Mouse (Mus musculus) heart, adult 2 months (tissue): ENCODE data around the gene Mfsd4b3. TPM values are rescaled to one million over a fixed set of nuclear protein-coding genes. Genes with fewer than 3 reads are reported as not detected.
"Not testable (repeated sequence)": the region's sequence is repeated elsewhere in the genome, so short reads cannot be mapped to it uniquely, and the experiment has no call there.

Experiments used
- DNase-seq, 2 experiments: peaks; one replicate each; pipeline ENCODE4 v3.0.0; 2021
- H3K27ac ChIP-seq: fragments of 200-600 bp; 2 replicates; pipeline ENCODE4 v1.8.1; 2022
- H3K27me3 ChIP-seq: fragments of 200-500 bp; 2 replicates; pipeline ENCODE4 v1.6.1; 2012; ENCODE audit warnings: mild to moderate bottlenecking, low read length, inconsistent platforms, mixed read lengths; ENCODE audit not compliant: control insufficient read depth, insufficient read depth
- H3K36me3 ChIP-seq: fragments of 200-500 bp; 2 replicates; pipeline ENCODE4 v1.6.1; 2012; ENCODE audit warnings: low read length, inconsistent platforms; ENCODE audit not compliant: control insufficient read depth, insufficient read depth
- H3K4me1 ChIP-seq: fragments of 200-500 bp; 2 replicates; pipeline ENCODE4 v1.6.1; 2011; ENCODE audit warnings: low read length; ENCODE audit not compliant: control insufficient read depth, insufficient read depth
- H3K4me3 ChIP-seq: fragments of 200-600 bp; 2 replicates; pipeline ENCODE4 v1.8.1; 2022
- H3K79me2 ChIP-seq: fragments of 200-500 bp; replicated peaks from 2 replicates; pipeline ENCODE4 v1.6.1; 2012; ENCODE audit warnings: mild to moderate bottlenecking, inconsistent platforms, low read length, moderate library complexity, mixed read lengths; ENCODE audit not compliant: control insufficient read depth, insufficient read depth
- H3K9ac ChIP-seq: fragments of 200-500 bp; 2 replicates; pipeline ENCODE4 v1.6.1; 2012; ENCODE audit warnings: low read depth, mild to moderate bottlenecking, control low read depth, inconsistent platforms, low read length, mixed read lengths
- CTCF ChIP-seq: fragments of 200-600 bp; IDR thresholded peaks from 2 replicates; pipeline ENCODE4 v1.8.1; 2022; ENCODE audit warnings: antibody characterized with exemption, mild to moderate bottlenecking, moderate library complexity
- EP300 ChIP-seq: fragments of 200-500 bp; IDR thresholded peaks from 2 replicates; pipeline ENCODE4 v1.6.1; 2011; ENCODE audit warnings: low read depth, low read length, control low read depth; ENCODE audit not compliant: insufficient read depth
- POLR2A ChIP-seq: fragments of 200-500 bp; IDR thresholded peaks from 2 replicates; pipeline ENCODE4 v1.6.1; 2011; ENCODE audit warnings: mild to moderate bottlenecking, low read depth, low read length, control low read depth; ENCODE audit not compliant: insufficient read depth
- WGBS: fragments of 180-500 bp; shearing (Covaris S2); methylation state at CpG from one replicate; pipeline ENCODE4 v1.1.7; 2018; 5-methylcytosine and 5-hydroxymethylcytosine counted together
- intact Hi-C: fragments of 180-260 bp; cut with DNase I; formaldehyde crosslinking; loops from one replicate; pipeline ENCODE4 v1.15.1; 2025
- polyA plus RNA-seq: library from polyadenylated mRNA; depleted of rRNA; stranded (reverse); fragments of >200 nt; gene quantifications from 2 replicates; pipeline ENCODE4 v1.2.3, GENCODE M21; 2012
- total RNA-seq, 2 experiments: library from RNA; stranded (reverse); gene quantifications; 2 replicates each; pipeline ENCODE4 v1.2.3; 2021

Mfsd4b3 gene
- total and polyA plus RNA-seq, 3 experiments: 4.6 to 5.7 (median 5.5) TPM

DNA sequence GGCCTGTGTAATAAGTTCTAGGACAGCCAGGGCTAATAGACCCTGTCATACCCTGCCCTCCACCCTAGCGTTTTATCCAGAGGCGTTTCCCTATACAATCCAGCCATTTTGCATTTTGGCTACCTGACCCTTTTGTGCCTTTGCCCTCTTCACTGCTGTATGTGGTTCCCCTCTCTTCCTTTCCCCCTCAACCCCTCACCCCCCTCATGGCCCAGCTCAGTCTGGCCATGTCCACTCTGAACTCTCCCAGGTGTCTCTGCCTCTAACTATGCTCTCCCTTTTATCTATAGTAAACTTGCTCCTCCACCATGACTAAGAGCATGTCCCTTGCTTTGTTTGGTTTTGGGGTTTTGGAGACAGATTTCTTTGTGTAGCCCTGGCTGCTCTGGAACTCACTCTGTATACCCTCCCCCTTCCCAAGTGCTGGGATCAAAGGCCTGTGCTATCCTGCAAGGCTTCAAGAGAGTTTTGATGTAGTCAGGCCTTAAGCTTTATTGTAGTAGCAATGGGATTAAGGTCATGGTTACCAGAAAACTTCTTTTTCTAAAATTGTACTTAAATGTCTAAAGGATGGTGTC lies 10.5 kb downstream of the Mfsd4b3 start:
- H3K27me3 ChIP-seq: no peaks in the 10 kb centered on the region
- no peaks in the 10 kb centered on the region for H3K4me1 ChIP-seq
- no peak overlapping the region for H3K4me3 ChIP-seq
- H3K9ac ChIP-seq: no peak overlapping the region
- no peak for TF ChIP-seq EP300
- TF ChIP-seq POLR2A: no peak
- no peak for TF ChIP-seq CTCF
- intact Hi-C loops: no loop called here
- no peaks in the 10 kb centered on the region for H3K79me2 ChIP-seq
- WGBS: 91% methylated on average over 2 of the region's 2 CpGs
- no peak overlapping the region for H3K27ac ChIP-seq
- no peaks in the 10 kb centered on the region for H3K36me3 ChIP-seq
- DNase-seq: no peak

DNA sequence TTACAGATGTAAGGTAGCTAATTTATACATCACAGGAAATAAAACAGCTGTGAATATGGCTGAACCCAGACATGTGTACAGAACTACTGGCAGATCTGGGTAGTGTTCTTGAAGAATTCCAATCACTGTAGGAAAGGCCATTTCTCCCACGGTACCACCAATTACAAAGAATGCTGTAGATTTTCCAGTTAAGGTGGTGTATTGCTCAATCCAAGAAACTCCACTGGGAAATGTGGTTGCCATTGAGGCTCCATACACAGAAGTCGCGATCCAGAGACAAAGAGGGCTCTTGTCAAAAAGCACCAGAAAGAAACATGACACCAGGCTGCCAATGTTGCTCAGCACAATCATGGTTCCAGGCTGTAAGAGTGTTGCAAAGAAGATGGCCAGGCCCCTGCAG lies 12.8 kb downstream of the Mfsd4b3 start:
- H3K4me3 ChIP-seq, H3K27me3 ChIP-seq, H3K79me2 ChIP-seq, H3K9ac ChIP-seq, H3K36me3 ChIP-seq, H3K27ac ChIP-seq, intact Hi-C loops, DNase-seq, H3K4me1 ChIP-seq: not testable (repeated sequence)
- WGBS: 88% methylated on average over 3 of the region's 3 CpGs

DNA sequence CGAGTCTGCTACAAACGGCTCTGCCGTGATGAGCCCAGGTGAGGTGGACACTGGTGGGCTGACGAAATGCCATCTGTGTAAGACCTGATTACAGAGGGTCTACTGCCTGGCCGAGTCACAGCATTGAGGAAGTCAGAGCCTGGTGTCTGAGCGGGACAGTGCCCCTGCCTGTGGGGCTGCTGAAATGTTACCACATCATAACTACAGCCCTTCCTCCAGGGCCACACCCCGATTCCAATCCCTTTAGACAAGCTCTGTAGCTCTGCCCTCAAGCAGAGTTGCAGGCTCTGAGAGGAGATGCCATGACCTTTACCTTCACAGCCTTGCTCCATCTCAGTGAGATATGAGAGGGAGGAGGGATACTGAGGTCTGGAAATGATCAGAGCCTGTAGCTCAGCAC lies 23.4 kb downstream of the Mfsd4b3 start:
- TF ChIP-seq EP300: no peak
- TF ChIP-seq POLR2A: no peak
- no peak for TF ChIP-seq CTCF
- DNase-seq: no peak
- Histone ChIP-seq H3K79me2 (no peaks in the 10 kb centered on the region), H3K27ac (no peak overlapping the region), H3K36me3 (no peaks in the 10 kb centered on the region), H3K4me3 (no peak overlapping the region), H3K4me1 (no peaks in the 10 kb centered on the region), H3K27me3 (no peaks in the 10 kb centered on the region), H3K9ac (no peak overlapping the region)
- WGBS: 72% methylated on average over 7 of the region's 7 CpGs
- intact Hi-C loops: no loop called here

DNA sequence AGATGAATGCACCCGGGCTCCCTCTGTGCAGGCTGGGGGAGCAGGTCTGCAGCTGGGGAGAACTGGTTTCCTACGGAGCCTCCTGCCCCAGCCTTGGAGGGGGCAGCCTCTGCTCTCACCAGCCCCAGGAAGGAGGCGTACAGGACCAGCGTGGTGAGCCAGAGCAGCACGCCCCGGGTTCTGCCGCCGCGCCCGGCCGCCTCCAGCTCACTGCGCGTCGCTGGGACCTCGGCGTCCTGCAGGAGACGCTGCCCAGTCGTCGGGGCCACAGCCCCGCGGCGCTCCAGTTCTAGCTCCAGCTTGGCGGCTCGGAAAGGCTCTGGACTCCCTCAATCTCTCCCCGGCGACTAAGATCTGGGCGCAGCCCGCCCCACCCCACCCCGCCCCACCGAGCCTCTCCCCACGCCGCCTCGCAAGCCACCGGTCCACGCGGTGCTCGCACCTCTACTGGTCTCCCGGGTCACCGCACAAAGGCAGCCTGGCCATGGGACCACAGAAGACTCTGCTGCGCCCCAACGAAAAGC lies 33.3 kb downstream of the Mfsd4b3 start, which contains the start of gene Mfsd4b2:
Gene Mfsd4b2 (minus strand): TSS at position 308 of the 524 bp plus-strand sequence.
- intact Hi-C loops: no loop called here
- Histone ChIP-seq H3K79me2 (no peaks in the 10 kb centered on the region), H3K27ac (no peak within 1 kb of the TSS), H3K4me1 (no peaks in the 10 kb centered on the region), H3K36me3 (no peaks in the 10 kb centered on the region), H3K27me3 (peaks cover 4% of the 10 kb centered on the region; the same call in 1 of the 2 replicates), H3K9ac (peak within 1 kb of the TSS; percentile 49; the same call in 1 of the 2 replicates), H3K4me3 (no peak within 1 kb of the TSS)
- peak; percentile 19; the same call in 1 of the 2 replicates for TF ChIP-seq CTCF
- no peak for TF ChIP-seq POLR2A
- TF ChIP-seq EP300: no peak
- 2% methylated on average over 41 of the region's 41 CpGs for WGBS
- no peak for DNase-seq

DNA sequence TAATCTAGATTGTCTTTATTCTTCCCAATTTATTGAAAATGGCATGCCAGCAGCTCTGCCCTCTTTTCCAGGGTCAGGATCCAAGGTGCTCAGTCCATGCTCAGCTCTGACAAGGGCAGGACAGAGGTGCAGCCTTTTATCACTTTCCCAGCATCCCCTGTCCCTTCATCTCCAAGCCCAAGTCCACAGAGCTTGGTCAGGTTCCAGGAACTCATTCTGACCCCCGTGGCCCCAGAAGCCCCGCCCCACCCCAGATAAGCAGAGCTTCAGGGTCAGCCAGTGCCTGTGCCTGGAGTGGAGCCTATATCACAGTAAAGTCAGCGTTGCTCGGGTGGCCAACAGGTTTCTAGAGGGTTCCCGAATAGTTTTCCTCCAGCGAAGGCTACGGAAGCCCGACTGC lies 35.4 kb downstream of the Mfsd4b3 start:
- H3K4me1 ChIP-seq, H3K9ac ChIP-seq, H3K79me2 ChIP-seq, H3K4me3 ChIP-seq, H3K36me3 ChIP-seq, H3K27me3 ChIP-seq, intact Hi-C loops, DNase-seq, H3K27ac ChIP-seq: not testable (repeated sequence)
- WGBS: 52% methylated on average over 8 of the region's 8 CpGs

DNA sequence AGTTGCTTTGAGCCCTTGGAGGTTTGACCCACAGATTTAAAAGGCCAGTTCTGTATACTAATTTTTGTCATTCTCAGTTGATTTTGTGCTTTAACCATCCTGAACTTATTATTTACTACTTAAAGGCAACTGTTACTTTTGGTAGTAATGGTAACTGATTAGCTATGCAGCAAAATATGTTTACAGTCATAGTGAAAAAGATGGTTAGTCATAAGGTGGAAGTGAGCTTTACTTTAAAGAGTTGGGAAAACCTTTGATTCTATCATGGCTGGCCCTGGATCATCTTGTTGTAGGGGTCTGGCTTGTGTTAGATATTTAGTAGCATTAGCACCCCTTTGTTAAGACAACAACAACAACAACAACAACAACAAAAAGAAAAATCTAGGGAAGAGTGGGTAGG lies 47.3 kb downstream of the Mfsd4b3 start:
- no peak for DNase-seq
- TF ChIP-seq EP300: no peak
- TF ChIP-seq POLR2A: no peak
- no peak for TF ChIP-seq CTCF
- no peaks in the 10 kb centered on the region for H3K27me3 ChIP-seq
- no peaks in the 10 kb centered on the region for H3K36me3 ChIP-seq
- H3K4me3 ChIP-seq: no peak overlapping the region
- H3K79me2 ChIP-seq: no peaks in the 10 kb centered on the region
- H3K27ac ChIP-seq: no peak overlapping the region
- intact Hi-C loops: no loop called here
- H3K9ac ChIP-seq: no peak overlapping the region
- no peaks in the 10 kb centered on the region for H3K4me1 ChIP-seq
